Mouse (Mus musculus) gastrocnemius, adult 18-20 months (tissue): ENCODE data around the gene Kdm7a. TPM values are rescaled to one million over a fixed set of nuclear protein-coding genes. Genes with fewer than 3 reads are reported as not detected.

Experiments
- DNase-seq: peaks from one replicate; pipeline ENCODE4 v3.0.0; 2021; ENCODE audit warnings: low spot score
- total RNA-seq, 2 experiments: library from RNA; stranded (reverse); gene quantifications; 2 replicates each; pipeline ENCODE4 v1.2.3; 2021

Gene Kdm7a
- total RNA-seq, 2 experiments from 2014 or later, result 25.3 to 26.2 TPM

DNA sequence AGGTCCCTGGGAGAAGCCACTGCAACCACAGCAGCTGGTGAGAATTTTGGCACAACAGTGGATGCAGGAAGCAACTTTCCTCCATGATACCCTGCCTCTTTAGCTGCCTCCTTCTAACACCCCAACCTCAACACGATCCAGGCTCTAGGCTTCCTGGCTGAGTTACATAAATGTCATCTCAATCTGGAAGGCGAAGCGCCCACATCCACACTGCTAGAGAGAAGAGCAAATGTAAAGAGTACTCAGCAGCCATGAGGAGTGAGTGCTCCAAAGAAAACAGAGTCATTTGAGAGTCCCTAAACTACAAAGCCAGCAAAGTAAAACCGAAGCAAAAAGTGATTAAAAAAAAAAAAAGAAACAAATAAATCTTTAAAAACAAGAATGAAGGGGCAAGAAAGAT lies 102.0 kb downstream of the Kdm7a start:
- no peak for DNase-seq

Other genes with a start within 250 kb of the Kdm7a start
- gene Parp12, start 88.4 kb downstream of the Kdm7a start, total RNA-seq, result 1 to 10 TPM; 3.1 to 3.4 TPM
- gene Slc37a3, start 170.9 kb upstream of the Kdm7a start, total RNA-seq, result 10 to 100 TPM; 11.6 to 16.2 TPM
- not detected for gene Rab19, start 174.4 kb upstream of the Kdm7a start, total RNA-seq
- 10 to 100 TPM; 14.0 to 16.4 TPM for gene Mkrn1, start 213.7 kb upstream of the Kdm7a start, total RNA-seq